Mouse (Mus musculus): ENCODE measurements around the gene Tgif2lx2. TPM values are rescaled to one million over a fixed set of nuclear protein-coding genes. Genes with fewer than 3 reads are reported as not detected.
"Not testable (repeated sequence)": the region's sequence is repeated elsewhere in the genome, so short reads cannot be mapped to it uniquely, and the experiment has no call there.

Gene Tgif2lx2
- not detected for total RNA-seq (2021)
- long read RNA-seq, experiment 1, result 0 reads
- long read RNA-seq, experiment 2, result 0 reads

- intact Hi-C loops (cut with DNase I); H3K4me3 ChIP-seq; DNase-seq (ENCODE audit: extremely low spot score in 1 of 2, low spot score in 2 of 2); H3K27ac ChIP-seq: not testable (repeated sequence)
Observed at GRCm38 (mm10) chrX:118426927-118427326, at the start of gene Tgif2lx2. Gene Tgif2lx2 (plus strand): TSS chrX:118427227.

Other genes with a start within 250 kb of the Tgif2lx2 start
- gene Tgif2lx1, start 53.5 kb downstream of the Tgif2lx2 start, total RNA-seq (2021), result not detected